Mouse (Mus musculus) cerebellum, adult 9-11 months (tissue): ENCODE data around the gene AC109138.7.

Source experiments
- DNase-seq: peaks from one replicate; pipeline ENCODE4 v3.0.0; 2022

AC109138.7 gene

DNA sequence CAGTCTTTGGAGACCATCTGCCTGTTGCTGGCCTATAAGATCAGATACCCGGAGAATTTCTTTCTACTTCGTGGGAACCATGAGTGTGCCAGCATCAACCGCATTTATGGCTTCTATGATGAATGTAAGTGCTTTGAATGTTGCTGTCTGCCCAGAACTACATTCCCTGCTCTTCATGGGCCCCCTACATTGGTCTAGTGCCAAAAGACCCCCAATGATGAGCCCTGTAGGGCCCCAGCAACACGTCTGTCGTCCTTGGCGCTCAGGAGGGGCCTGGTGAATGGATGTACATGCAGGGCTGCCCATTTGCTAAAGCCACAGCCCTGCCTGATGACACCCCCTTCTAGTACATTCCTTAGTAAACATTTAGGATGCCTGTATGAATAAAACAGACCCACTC lies 21.0 kb upstream of the AC109138.7 start:
- peak; percentile 67 for DNase-seq

DNA sequence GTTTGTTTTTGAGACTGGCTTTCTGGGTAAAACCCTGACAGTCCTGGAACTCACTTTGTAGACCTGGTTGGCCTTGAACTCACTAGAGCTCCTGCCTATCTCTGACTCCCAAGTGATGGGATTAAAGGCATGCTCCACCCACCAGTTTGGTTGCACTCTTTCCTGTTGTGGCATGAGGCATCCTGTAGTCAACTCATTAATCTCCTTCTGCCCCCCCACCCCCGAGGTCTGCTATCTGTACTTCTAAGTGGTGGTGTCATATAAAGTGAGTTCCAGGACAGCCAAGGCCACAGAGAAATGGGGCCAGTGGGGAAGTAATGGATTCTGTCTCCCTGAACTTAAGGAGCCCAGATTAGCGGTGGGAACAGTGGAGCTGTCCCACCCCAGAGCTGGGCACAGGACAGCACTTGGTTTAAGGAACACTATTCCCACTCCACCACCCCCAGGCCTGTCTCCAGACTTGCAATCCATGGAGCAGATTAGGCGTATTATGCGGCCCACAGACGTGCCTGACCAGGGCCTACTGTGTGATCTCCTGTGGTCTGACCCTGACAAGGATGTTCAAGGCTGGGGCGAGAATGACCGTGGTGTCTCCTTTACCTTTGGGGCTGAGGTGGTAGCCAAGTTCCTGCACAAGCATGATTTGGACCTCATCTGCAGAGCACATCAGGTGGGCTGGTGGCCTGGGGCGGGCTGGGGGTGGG lies 20.0 kb upstream of the AC109138.7 start:
- peak; percentile 49 for DNase-seq

DNA sequence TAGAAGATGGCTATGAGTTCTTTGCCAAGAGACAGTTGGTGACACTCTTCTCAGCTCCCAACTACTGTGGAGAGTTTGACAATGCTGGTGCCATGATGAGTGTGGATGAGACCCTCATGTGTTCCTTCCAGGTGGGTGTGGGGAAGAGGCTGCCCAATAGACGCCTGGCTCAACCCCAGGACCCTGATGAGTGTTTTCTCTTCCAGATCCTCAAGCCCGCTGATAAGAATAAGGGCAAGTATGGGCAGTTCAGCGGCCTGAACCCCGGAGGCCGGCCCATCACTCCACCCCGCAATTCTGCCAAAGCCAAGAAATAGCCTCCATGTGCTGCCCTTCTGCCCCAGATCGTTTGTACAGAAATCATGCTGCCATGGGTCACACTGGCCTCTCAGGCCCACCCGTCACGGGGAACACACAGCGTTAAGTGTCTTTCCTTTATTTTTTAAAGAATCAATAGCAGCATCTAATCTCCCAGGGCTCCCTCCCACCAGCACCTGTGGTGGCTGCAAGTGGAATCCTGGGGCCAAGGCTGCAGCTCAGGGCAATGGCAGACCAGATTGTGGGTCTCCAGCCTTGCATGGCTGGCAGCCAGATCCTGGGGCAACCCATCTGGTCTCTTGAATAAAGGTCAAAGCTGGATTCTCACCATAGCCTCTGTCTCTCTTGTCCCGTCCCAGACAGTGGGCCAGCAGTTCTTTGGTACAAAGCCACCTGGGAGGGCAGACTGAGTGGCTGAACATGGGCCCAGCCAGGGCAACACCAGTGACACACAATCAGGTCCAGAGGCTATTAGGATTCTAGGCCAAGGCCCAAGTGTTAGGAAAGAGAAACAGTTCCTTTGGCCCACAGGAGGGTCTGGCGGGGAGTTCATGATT lies 19.1 kb upstream of the AC109138.7 start:
- peak; percentile 89 for DNase-seq

DNA sequence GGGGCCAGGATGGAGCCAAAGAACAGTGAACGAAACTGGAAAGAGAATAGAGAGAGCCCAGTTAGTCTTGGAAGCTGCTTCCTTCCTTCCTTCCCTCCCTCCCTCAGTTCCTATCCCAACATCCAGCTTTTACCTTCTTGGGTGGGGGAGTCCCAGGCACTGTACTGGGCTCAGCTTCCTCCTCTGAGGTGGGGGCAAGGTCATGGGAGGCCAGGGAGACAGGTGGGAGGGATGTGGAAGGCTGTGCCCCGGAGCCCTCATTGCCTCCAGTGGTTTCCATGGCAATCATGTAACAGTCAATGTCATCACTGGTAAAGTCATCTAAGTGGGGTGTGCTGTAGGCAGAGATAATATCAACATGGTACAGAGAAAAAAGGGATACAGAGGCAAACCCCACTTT lies 18.1 kb upstream of the AC109138.7 start:
- no peak for DNase-seq

DNA sequence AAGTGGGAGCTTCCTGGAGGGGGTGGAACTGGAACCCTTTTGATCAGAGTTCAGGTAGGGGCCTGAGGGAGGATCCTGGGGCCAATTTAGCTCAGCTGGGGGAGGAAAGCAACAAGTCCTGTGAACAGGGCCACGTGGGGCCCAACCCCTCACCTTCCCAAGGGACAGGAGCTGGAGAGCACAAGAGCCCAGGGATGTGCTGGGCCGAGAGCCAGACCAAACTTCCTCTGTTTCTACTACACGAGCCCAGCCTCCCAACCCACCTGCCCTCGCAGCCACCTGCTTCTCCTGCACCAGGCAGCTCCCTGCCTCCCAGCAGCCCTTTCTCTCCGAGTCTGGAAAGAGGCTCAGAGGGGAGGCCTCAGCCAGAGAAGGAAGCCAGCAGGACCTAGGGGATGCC lies 17.6 kb upstream of the AC109138.7 start:
- DNase-seq, result peak; percentile 62

DNA sequence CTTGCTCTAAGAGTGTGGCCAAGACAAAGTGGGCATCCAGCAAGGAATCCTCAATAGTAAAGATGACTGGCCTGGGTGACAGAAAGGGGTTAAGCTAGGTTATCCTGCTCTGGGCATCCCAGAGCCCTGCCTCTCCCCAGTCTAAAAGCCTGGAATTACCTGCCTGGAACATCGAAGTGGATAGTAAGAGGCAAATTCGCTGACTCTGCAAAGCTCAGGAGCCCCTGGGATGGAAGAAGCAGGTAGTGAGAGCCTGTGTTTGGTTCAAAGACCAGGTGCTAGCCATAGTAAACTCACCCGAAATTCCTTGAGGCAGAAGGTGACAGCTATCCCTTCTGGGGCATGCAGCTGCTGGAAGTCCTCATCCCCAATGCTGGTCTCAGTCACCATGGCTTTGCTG lies 17.0 kb upstream of the AC109138.7 start:
- no peak for DNase-seq

DNA sequence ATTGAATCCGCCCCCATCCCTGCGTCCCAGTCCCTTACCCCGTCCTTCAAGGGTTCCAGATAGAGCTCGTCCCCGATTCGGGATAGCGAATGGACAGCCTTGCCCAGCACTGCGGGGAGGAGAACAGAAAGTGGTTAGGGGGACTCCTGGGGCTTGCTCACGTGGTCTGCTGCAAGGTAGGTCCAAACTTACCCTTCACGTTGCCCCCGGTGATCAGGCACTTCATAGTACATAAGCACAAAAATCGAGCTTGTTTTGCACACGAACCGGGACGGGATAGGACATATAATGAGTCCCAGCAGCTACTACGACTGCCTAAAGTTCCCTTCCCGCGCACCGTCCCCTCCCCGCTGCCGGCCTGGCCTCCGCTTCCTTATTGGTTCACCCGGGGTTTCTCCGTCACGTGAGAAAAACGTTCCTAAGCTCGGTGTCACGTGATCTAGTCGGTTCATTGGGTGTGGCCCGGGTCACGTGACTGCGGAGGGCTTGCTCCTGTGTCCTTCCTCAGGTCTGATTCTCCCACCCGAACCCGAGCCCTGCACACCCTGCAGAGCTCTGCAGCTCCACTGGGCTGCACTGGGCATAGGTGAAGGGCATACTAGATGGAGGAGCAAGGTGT lies 12.8 kb upstream of the AC109138.7 start, which contains the start of gene Rad9a:
Rad9a (minus strand) TSS at position 372 of the 619 bp plus-strand sequence.
- peak; percentile 98 for DNase-seq

DNA sequence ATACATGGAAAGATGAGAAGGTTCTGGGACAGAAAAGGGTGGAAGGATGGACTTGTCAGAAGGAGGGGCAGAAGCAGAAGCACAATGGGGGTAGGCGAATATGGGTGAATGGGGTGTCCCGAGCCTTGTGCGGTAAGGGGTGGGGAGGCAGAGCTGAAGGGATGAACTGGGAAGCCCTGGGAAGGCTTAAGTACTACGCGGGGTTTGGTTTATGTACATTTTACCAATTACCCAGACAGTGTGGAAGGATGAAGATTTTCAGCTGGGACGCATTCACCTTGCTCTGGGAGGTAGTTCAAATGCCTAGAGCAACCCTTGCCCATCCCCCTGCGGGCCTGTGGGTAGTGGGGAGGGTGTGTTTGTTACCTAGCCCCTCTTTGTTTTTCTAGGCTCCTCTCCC lies 12.0 kb upstream of the AC109138.7 start:
- peak; percentile 49 for DNase-seq

DNA sequence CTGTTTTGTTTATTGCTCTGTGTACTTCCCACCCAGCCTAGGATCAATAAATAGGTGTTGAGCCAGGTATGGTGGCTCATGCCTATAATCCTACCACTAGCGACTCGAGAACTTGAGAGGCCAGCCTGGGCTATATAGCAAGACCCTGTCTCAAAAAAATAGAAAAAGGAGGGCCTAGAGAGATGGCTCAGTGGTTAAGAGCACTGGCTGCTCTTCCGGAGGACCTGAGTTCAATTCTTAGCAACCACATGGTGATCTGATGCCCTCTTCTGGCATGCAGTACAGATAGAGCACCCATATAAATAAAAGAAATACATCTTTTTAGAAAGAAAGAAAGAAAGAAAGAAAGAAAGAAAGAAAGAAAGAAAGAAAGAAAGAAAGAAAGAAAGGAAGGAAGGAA lies 11.0 kb upstream of the AC109138.7 start:
- DNase-seq, result no peak

DNA sequence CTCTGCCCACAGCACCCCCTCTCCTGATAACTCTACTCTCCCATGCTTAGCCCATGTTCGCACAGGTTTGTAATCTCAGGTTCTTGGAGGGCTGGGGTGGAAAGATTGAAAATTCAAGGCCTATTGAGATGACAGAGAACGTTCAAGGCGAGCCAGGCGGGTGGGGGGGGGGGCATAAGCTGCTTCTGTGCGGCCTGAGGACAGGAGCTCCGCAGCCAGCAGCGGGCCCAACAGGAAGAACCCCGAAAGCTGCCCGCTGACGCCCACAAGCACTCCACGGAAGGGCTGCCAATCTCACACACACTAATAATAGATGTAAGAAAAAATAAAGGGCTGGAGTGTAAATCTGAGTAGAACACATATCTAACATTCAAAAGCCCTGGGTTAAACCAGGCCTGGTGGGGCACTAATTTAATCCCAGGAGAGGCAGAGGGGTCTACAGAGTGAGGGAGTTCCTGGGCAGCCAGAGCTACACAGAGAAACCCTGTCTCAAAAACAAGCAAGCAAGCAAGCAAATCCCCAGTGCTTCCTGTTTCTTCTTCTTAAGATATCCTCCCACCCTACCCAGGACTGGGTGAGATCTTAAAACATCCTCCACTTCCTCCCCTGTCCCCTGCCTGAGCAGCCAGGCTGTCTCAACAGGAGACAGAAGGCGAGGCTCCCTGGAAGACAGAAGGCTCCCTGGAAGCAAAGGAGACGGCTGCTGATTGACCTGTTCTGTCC lies 10.4 kb upstream of the AC109138.7 start:
- DNase-seq, result no peak

DNA sequence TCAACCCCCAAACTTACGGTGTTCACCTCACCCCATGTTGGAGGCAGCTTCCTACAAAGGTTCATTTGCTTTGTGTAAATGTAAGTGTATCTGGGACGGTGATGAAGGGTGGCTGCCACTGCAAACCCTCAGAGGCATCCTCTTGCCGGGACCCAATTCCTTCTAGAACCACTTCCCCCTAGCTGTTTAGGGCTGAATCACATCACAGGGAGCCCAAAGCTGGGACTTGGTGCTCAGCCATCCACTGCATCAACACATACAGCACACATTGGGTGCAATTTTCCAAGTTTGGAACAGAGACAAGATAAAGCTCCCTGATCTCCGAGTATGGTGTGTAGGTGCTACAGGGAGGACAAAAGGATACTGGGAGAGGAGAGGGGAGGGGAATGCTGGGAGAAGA lies 9.3 kb upstream of the AC109138.7 start:
- no peak for DNase-seq

DNA sequence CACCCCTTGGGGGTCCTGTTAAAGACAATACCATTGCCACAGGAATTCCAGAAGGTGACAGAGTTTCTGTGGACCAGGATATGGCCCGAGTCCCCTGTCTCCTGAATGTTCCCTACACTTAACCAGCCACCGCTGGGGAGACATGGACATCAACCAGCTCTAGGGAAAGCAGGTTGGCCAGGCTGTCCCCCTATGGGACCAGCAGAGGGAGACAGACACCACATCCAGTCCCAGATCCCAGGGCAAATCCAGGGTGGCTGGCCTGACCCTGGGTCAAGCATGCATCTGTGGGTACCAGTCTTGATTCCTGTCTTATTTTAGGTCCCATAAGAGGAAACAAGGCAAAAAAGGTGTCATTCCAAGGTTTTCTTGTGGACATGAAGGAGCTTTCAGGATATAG lies 7.2 kb upstream of the AC109138.7 start:
- peak; percentile 71 for DNase-seq

DNA sequence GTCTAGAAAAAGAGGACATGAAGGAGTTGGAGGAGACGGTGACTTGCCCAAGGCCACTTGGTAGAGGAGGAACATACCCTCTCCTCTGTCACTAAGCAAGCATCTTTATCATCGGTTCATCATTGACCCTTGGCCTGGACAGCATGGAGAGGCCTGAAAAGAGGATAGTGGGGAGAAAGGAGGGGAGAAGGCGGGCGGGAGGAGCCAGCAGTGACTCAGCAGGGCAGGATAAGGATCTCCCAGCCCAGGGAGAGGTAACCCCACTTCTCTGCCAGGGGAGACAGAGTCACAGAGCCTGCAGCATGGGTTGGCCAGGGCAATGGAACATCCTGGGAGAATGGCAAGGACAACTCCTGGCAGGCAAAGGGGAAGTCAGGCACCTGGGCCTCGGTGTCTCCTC lies 5.6 kb upstream of the AC109138.7 start:
- no peak for DNase-seq

DNA sequence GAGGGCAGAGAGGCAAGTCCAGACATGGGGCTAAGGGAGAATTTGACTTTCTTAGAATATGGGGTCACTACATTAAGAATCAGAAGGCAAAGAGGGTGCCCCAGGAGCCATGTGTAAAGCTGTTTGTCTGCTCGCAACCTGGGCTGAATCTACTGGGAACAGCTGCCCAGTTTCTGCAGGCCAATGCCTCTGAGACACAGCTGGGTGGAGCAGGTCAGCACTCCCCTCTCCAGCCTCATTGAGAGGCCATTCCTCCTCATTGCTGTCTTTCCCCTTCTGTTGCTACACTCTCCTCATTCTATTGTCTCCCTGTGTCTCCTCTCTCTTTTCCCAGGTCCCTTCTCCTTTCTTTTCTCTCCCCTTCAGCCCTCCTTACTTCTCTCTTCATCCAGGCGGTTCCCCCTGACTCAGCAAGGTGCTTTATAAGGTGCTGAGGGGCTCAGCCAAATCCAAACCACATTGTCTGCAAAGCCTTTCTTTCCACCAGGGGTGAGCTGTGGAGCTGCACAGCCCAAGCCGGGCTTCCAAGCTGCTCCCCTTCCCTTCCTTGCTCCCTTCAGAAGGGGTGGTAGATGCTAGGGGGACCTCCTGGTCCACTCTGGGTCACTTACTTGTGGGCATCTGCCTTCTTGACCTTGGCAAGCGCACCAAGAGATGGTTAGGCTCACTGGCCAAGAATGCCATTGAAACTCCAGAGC lies 2.1 kb upstream of the AC109138.7 start:
- DNase-seq, result no peak

DNA sequence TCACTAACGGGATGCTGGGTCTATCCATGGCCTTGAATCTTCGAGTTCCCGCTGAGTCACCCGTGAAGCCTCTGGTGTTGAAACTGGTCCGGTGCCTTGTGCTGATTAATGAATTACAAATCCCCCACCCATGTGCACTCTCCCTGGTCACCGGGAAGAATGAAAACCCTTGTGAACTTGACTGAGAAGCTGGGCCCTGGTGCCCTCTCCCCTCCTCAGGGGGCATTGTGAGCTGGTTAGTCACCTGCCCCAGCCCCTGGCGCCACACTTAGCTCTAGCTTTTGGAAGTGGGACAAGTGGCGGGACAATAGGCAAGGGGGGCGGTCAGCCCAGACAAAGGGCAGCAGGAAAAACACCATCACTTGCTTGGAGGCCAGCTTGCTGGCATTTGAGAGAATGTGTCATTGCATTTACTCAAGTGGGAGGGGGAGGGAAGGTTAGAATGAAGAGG lies 608 bp upstream of the AC109138.7 start:
- DNase-seq, result no peak

DNA sequence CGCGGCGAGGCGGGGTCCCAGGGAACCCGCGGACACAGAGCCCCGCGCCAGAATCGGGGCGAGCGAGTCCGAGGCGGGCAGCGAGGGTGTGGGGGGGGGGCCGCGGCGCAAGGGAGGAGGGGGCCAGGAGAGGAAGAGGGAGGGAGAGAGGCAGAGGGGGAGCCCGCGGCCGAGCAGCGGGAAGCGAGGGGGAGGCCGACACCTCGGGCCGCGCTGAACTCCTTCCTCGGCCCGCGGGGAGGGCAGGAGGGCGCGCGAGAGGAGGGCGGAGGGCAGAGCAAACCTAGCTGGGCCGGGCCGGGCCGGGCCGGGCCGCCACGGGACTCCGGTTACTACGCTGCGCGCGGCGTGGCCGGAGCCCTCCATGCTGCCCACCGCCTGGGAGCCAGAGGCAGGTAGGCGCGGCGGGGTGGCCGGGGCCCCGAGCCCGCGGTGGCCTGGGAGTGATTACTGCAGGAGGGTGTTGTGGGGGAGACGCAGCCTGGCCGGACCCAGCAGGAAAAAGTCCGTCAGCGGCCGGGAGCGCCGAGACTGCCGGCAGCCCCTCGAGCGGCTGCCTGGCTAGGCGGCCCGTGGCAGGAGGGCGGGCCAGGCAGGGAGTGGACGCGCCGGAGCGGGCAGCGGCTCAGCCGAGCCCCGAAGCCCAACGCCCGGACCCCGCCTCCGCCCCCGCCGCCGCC lies 754 bp downstream of the AC109138.7 start:
- DNase-seq, result no peak

DNA sequence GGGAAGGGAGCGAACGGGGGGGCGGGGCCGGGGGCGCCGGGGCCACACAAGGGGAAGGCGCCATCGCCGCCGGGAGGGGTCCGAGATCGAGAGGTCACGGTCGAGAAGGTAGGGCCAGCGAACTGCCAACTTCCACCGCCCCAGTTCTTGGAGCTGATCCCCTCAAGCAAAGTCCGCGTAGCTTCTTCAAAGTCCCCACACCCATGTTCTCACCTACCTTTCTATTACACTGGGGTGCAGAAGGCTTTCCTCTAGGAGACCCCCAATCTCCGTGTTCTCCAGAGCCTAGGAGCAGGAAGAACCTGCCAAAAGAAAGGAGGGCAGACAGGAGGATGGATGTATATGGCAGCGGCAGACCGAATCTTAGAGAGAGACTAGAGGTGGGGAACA lies 1.3 kb downstream of the AC109138.7 start:
- DNase-seq, result no peak

DNA sequence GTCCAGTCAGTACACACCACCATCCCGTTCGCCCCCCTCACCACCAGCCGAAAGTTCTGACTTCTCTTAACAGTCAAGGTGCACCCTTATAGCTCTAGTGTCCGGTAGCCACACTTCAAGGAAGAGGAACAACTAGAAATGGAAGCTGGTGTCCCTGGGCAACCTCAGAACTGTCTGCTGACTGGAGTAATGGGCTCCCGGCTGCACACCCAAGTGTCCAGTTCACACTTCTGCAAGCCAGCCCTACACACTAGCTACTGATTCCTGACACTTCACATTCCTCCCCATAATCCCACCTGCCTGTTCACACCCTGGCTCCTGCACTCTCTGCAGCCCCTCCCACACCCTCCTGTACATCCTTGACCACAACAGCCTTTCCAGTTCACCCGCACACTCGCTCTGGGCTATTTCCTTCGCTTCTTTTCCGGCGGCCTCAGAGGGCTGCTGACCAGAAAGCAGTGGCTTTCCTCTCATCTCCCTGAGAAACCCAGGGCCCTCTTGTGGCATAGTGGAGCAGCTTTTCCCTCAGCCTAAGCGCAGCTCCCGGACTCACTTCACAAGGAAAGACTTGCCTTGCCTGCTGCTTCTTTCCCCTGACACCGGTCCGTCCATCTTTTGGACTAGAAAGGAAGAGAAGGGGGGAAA lies 2.0 kb downstream of the AC109138.7 start:
- DNase-seq, result peak; percentile 42

DNA sequence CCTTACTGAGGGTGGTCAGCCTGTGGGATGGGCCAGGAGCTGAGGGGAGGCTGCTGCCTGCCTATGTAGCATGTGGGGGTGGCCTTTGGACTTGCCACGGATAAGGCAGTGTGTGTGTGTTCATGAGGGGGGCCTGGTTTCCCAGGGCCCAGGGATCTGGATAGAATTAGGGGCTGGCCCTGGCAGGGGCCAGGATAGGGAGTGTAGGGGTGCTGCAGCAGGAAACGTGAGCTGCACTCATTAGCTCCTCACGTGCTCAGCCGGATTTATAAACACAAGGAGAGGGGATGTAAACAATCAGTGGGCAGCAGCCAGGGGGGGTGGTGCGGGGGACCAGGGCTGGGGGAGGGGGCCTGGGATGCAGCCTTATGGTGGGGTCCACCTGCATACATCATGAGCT lies 3.0 kb downstream of the AC109138.7 start:
- no peak for DNase-seq

DNA sequence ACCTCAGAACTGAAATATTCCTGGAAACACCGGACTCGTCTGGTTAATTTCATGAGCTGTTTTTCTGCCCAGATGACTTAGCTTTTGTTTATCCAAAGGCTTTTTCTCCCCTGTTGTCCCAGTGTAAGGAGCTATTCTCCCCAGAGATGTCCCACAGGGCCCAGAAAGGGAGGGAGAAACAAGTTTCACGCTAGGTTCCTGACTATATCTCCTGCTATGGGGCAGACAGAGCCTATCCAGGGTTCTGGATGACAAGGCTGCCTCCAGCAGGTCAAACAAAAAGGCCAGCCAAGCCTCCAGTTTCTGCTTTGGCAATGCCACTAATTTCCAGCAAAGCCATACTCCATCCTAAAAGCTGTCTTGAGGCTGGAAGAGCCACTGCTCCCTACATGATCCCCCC lies 3.7 kb downstream of the AC109138.7 start:
- no peak for DNase-seq

DNA sequence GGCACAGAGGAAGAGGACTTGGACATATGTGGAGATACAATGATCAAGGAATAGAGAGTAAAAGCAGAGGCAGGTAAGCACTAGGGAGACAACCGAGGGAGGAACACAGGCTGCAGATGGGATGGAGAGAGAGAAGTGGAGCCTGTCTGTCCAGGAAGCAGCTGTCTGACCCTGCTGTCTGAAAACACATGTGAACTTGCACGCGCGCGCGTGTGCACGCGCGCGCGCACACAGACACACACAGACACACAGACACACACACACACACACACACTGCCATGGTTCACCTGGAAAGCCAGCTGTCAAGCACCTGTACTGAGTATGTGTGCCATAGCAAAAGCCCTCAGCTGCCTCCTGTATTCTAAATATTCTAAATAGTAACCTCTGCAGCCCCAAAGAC lies 4.1 kb downstream of the AC109138.7 start:
- no peak for DNase-seq
